Mouse (Mus musculus) kidney, postnatal 0 days (tissue): ENCODE results near the gene Tada1. TPM values are rescaled to one million over a fixed set of nuclear protein-coding genes. Genes with fewer than 3 reads are reported as not detected.

Experiments
- ATAC-seq: fragments of 200-750 bp; cut with Nextera tagmentation; replicated peaks from 2 replicates; pipeline ENCODE4 v1.8.0; 2017; ENCODE audit warnings: low read depth, moderate number of reproducible peaks, moderate TSS enrichment, moderate library complexity; ENCODE audit not compliant: low FRiP score
- DNase-seq: peaks from one replicate; pipeline ENCODE4 v3.0.0-alpha.2; 2016; ENCODE audit warnings: low spot score
- H3K27ac ChIP-seq: fragments of 300-500 bp; sonication (generic); 2 replicates; pipeline ENCODE4 v1.5.1; 2014; ENCODE audit warnings: mild to moderate bottlenecking
- H3K27me3 ChIP-seq: fragments of 300-500 bp; sonication (generic); 2 replicates; pipeline ENCODE4 v1.6.1; 2014; ENCODE audit warnings: low read length, mixed read lengths; ENCODE audit not compliant: insufficient read depth
- H3K36me3 ChIP-seq: fragments of 300-500 bp; sonication (generic); 2 replicates; pipeline ENCODE4 v1.6.1; 2014; ENCODE audit warnings: low read length, mixed read lengths; ENCODE audit not compliant: insufficient read depth
- H3K4me1 ChIP-seq: fragments of 300-500 bp; sonication (generic); replicated peaks from 2 replicates; pipeline ENCODE4 v1.6.1; 2014; ENCODE audit warnings: antibody characterized with exemption, low read length, mixed read lengths; ENCODE audit not compliant: insufficient read depth
- H3K4me2 ChIP-seq: fragments of 300-500 bp; sonication (generic); 2 replicates; pipeline ENCODE4 v1.6.1; 2014; ENCODE audit warnings: mild to moderate bottlenecking, low read length, moderate library complexity, mixed read lengths
- H3K4me3 ChIP-seq: fragments of 300-500 bp; sonication (generic); replicated peaks from 2 replicates; pipeline ENCODE4 v1.5.1; 2014; ENCODE audit warnings: low read depth, low read length
- H3K9ac ChIP-seq: fragments of 300-500 bp; sonication (generic); 2 replicates; pipeline ENCODE4 v1.6.1; 2014; ENCODE audit warnings: low read depth, low read length
- H3K9me3 ChIP-seq: fragments of 300-500 bp; sonication (generic); replicated peaks from 2 replicates; pipeline ENCODE4 v1.6.1; 2016; ENCODE audit warnings: low read length, inconsistent platforms, mixed read lengths
- CTCF ChIP-seq: IDR thresholded peaks from 2 replicates; pipeline ENCODE4 v1.5.1; 2016; ENCODE audit warnings: antibody characterized with exemption, low read depth, mild to moderate bottlenecking, moderate library complexity
- WGBS: fragments of 180-500 bp; shearing (Covaris S2); extraction: QIAGEN DNeasy Blood & Tissue Kit; methylation state at CpG from one replicate; pipeline ENCODE4 v1.1.7; 2014; 5-methylcytosine and 5-hydroxymethylcytosine counted together
- polyA plus RNA-seq: library from polyadenylated mRNA; unstranded; fragments of >200 nt; fragmentation: Nextera tagmentation; extraction: Ambion mirVana; gene quantifications from 2 replicates; pipeline ENCODE4 v1.2.1, GENCODE M21; 2015

Gene Tada1
- polyA plus RNA-seq, 1 experiment from 2014 or later = 40.9 TPM

GRCm38 (mm10) chr1:166381336-166381735 lies 2.4 kb downstream of the Tada1 start:
- H3K4me2 ChIP-seq = no peak overlapping the region
- DNase-seq = no peak
- 75% methylated on average over 10 of the region's 10 CpGs for WGBS
- H3K9me3 ChIP-seq = no peaks in the 10 kb centered on the region
- peaks cover 29% of the 10 kb centered on the region for H3K36me3 ChIP-seq
- no peak overlapping the region for H3K4me3 ChIP-seq
- H3K27me3 ChIP-seq = no peaks in the 10 kb centered on the region
- TF ChIP-seq CTCF = no peak
- H3K9ac ChIP-seq = no peak overlapping the region
- peaks cover 13% of the 10 kb centered on the region for H3K4me1 ChIP-seq
- no peak overlapping the region for H3K27ac ChIP-seq
- ATAC-seq = no peak

GRCm38 (mm10) chr1:166381821-166382220 lies 2.9 kb downstream of the Tada1 start:
- Histone ChIP-seq H3K9me3 (no peaks in the 10 kb centered on the region), H3K4me1 (peaks cover 13% of the 10 kb centered on the region), H3K27me3 (no peaks in the 10 kb centered on the region), H3K27ac (no peak overlapping the region), H3K36me3 (peaks cover 34% of the 10 kb centered on the region), H3K9ac (no peak overlapping the region), H3K4me2 (no peak overlapping the region), H3K4me3 (no peak overlapping the region)
- TF ChIP-seq CTCF = no peak
- ATAC-seq (no peak), DNase-seq (no peak)
- 52% methylated on average over 5 of the region's 5 CpGs for WGBS

GRCm38 (mm10) chr1:166382626-166383025 lies 3.7 kb downstream of the Tada1 start:
- H3K36me3 ChIP-seq = peaks cover 40% of the 10 kb centered on the region
- no peak overlapping the region for H3K27ac ChIP-seq
- no peaks in the 10 kb centered on the region for H3K27me3 ChIP-seq
- H3K9me3 ChIP-seq = no peaks in the 10 kb centered on the region
- no peak for TF ChIP-seq CTCF
- H3K4me3 ChIP-seq = no peak overlapping the region
- H3K4me1 ChIP-seq = peaks cover 13% of the 10 kb centered on the region
- ATAC-seq = no peak
- 83% methylated on average over 4 of the region's 4 CpGs for WGBS
- H3K4me2 ChIP-seq = no peak overlapping the region
- no peak for DNase-seq
- H3K9ac ChIP-seq = no peak overlapping the region

GRCm38 (mm10) chr1:166384614-166385013 lies 5.7 kb downstream of the Tada1 start:
- peaks cover 13% of the 10 kb centered on the region for H3K4me1 ChIP-seq
- 93% methylated on average over 10 of the region's 10 CpGs for WGBS
- H3K36me3 ChIP-seq = peaks cover 57% of the 10 kb centered on the region
- H3K27me3 ChIP-seq = no peaks in the 10 kb centered on the region
- DNase-seq (no peak), ATAC-seq (no peak)
- H3K9ac ChIP-seq = no peak overlapping the region
- no peak overlapping the region for H3K4me2 ChIP-seq
- H3K4me3 ChIP-seq = no peak overlapping the region
- no peak overlapping the region for H3K27ac ChIP-seq
- TF ChIP-seq CTCF = no peak
- H3K9me3 ChIP-seq = no peaks in the 10 kb centered on the region

GRCm38 (mm10) chr1:166385431-166385830 lies 6.5 kb downstream of the Tada1 start:
- Histone ChIP-seq H3K9me3 (no peaks in the 10 kb centered on the region), H3K4me3 (no peak overlapping the region), H3K27ac (no peak overlapping the region), H3K27me3 (no peaks in the 10 kb centered on the region), H3K36me3 (peaks cover 64% of the 10 kb centered on the region), H3K4me2 (no peak overlapping the region), H3K4me1 (peaks cover 11% of the 10 kb centered on the region), H3K9ac (no peak overlapping the region)
- 93% methylated on average over 5 of the region's 5 CpGs for WGBS
- no peak for TF ChIP-seq CTCF
- no peak for DNase-seq
- no peak for ATAC-seq

GRCm38 (mm10) chr1:166388511-166388910 lies 9.6 kb downstream of the Tada1 start:
- Histone ChIP-seq H3K36me3 (peaks cover 82% of the 10 kb centered on the region), H3K4me1 (no peaks in the 10 kb centered on the region), H3K9ac (no peak overlapping the region), H3K27me3 (no peaks in the 10 kb centered on the region), H3K4me2 (no peak overlapping the region), H3K4me3 (no peak overlapping the region), H3K27ac (no peak overlapping the region), H3K9me3 (no peaks in the 10 kb centered on the region)
- no peak for TF ChIP-seq CTCF
- ATAC-seq (no peak), DNase-seq (no peak)
- 92% methylated on average over 11 of the region's 11 CpGs for WGBS

- Histone ChIP-seq H3K4me3 (no peak overlapping the region), H3K4me2 (no peak overlapping the region), H3K36me3 (peaks cover 76% of the 10 kb centered on the region), H3K27ac (no peak overlapping the region), H3K9me3 (no peaks in the 10 kb centered on the region), H3K4me1 (no peaks in the 10 kb centered on the region), H3K27me3 (no peaks in the 10 kb centered on the region), H3K9ac (no peak overlapping the region)
- 93% methylated on average over 16 of the region's 16 CpGs for WGBS
- no peak for DNase-seq
- TF ChIP-seq CTCF = no peak
- ATAC-seq = no peak
Observed at GRCm38 (mm10) chr1:166389406-166390125, 10.7 kb downstream of the Tada1 start.
